Comparison of ENCODE assay signal across 8 mouse cellular contexts in the genomic region with DNA sequence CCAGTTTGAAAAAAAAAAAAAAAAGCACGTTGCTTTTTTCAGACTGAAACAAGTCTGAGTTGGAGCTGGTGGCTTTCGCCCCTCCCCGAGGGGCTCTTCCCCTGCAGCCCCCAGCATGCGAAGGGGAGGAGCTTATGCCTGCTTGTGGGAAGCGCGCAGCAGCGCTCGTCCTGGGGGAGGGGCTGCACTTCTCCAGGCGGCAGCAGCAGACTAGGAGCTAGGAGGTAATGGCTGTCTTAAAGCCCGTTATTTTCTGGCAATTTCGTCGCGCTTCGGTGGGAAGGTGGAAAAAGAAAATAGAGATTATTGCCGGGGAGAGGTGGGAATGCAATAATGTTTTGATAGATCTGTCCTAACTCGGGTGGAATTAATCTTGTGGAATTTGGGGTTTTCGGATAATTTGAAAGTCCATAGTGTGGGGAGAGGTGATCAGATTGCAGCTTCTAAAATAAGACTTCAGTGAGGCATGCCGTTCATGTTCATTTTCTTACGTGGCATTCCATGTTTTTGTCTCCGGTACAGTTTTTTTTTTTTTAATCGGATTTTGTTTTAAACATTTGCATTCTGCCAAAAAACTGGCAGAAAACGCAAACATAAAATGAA. TPM values are rescaled to one million over a fixed set of nuclear protein-coding genes. Genes with fewer than 3 reads are reported as not detected.
DNase-seq lines count a peak whose midpoint lies in the region; ATAC-seq lines count a peak whose summit lies in the region.

No protein-coding gene starts in this region.

- H3K4me3 ChIP-seq in forebrain, embryonic 15.5 days, result peak overlapping the region; percentile 41
- H3K4me3 ChIP-seq in hindbrain, embryonic 12.5 days, result peak overlapping the region; percentile 34
- H3K4me3 ChIP-seq in lung, embryonic 16.5 days (ENCODE audit: low read length), result peak overlapping the region; percentile 49

- peaks cover 5% of the 10 kb centered on the region; the same call in 1 of the 2 replicates for H3K4me1 ChIP-seq in forebrain, embryonic 15.5 days
- H3K4me1 ChIP-seq in hindbrain, embryonic 12.5 days, result no peaks in the 10 kb centered on the region; the same call in 1 of the 2 replicates
- H3K4me1 ChIP-seq in lung, embryonic 16.5 days (replicated peaks; ENCODE audit: control insufficient read depth, insufficient read depth, low read length), result no peaks in the 10 kb centered on the region

- peak overlapping the region; percentile 42 for H3K4me2 ChIP-seq in forebrain, embryonic 15.5 days (replicated peaks)
- peak overlapping the region; percentile 45 for H3K4me2 ChIP-seq in hindbrain, embryonic 12.5 days (replicated peaks)
- peak overlapping the region; percentile 49 for H3K4me2 ChIP-seq in lung, embryonic 16.5 days (ENCODE audit: low read depth, low read length)

- no peak overlapping the region for H3K27ac ChIP-seq in forebrain, embryonic 15.5 days (replicated peaks)
- H3K27ac ChIP-seq in hindbrain, embryonic 12.5 days, result no peak overlapping the region
- H3K27ac ChIP-seq in lung, embryonic 16.5 days (ENCODE audit: low read length), result peak overlapping the region; percentile 16; the same call in 1 of the 2 replicates

- 16% methylated on average over 22 of the region's 22 CpGs for WGBS in forebrain, embryonic 15.5 days
- 20% methylated on average over 22 of the region's 22 CpGs for WGBS in hindbrain, embryonic 12.5 days
- WGBS in lung, embryonic 16.5 days, result 17% methylated on average over 22 of the region's 22 CpGs

- ATAC-seq in forebrain, embryonic 15.5 days (replicated peaks), result peak; percentile 98
- peak; percentile 90; the same call in 1 of the 2 replicates for ATAC-seq in hindbrain, embryonic 12.5 days (ENCODE audit: low FRiP score)
- peak; percentile 92 for ATAC-seq in lung, embryonic 16.5 days (ENCODE audit: low read depth)

- H3K27me3 ChIP-seq in forebrain, embryonic 15.5 days, result no peaks in the 10 kb centered on the region
- H3K27me3 ChIP-seq in hindbrain, embryonic 12.5 days, result no peaks in the 10 kb centered on the region
- H3K27me3 ChIP-seq in lung, embryonic 16.5 days (ENCODE audit: control insufficient read depth, insufficient read depth, low read depth, low read length), result no peaks in the 10 kb centered on the region

- H3K9me3 ChIP-seq in forebrain, embryonic 15.5 days, result no peaks in the 10 kb centered on the region
- H3K9me3 ChIP-seq in hindbrain, embryonic 12.5 days (replicated peaks), result no peaks in the 10 kb centered on the region
- no peaks in the 10 kb centered on the region for H3K9me3 ChIP-seq in lung, embryonic 16.5 days (ENCODE audit: control insufficient read depth, low read length)

- DNase-seq in adipocyte (ENCODE audit: low spot score), result peak; percentile 40
- DNase-seq in cerebellum, adult 18-20 months, result peak; percentile 27 to 40
- peak; percentile 24 to 58 for DNase-seq in layer of hippocampus, postnatal 14 days (ENCODE audit: low spot score in 2 of 2)
- DNase-seq in ovary, postnatal 36 days (ENCODE audit: low spot score), result peak; percentile 57
- DNase-seq in spleen, adult 12 weeks (ENCODE audit: low spot score), result no peak

- H3K36me3 ChIP-seq in forebrain, embryonic 15.5 days, result no peaks in the 10 kb centered on the region
- no peaks in the 10 kb centered on the region for H3K36me3 ChIP-seq in hindbrain, embryonic 12.5 days
- H3K36me3 ChIP-seq in lung, embryonic 16.5 days (ENCODE audit: control insufficient read depth, insufficient read depth, low read length), result no peaks in the 10 kb centered on the region

- H3K9ac ChIP-seq in forebrain, embryonic 15.5 days (replicated peaks), result 0 out of 2 replicates have a peak overlapping the region, but pooled peaks have one; percentile 22
- H3K9ac ChIP-seq in hindbrain, embryonic 12.5 days, result no peak overlapping the region
- H3K9ac ChIP-seq in lung, embryonic 16.5 days (ENCODE audit: low read length), result peak overlapping the region; percentile 56

RNA-seq across cellular contexts. Expression of a gene that starts 7.2 kb away (rescaled TPM):
- polyA plus RNA-seq in forebrain, embryonic 15.5 days (2015; fragmentation: Nextera tagmentation; extraction: Ambion mirVana), result 7.6 and 8.3 TPM in 2 replicates
- polyA plus RNA-seq in hindbrain, embryonic 12.5 days (2016; fragmentation: Nextera tagmentation; extraction: Ambion mirVana), result 14.9 and 20.1 TPM in 2 replicates
- 1 to 10 TPM; 3.7 to 8.9 TPM for total RNA-seq in layer of hippocampus, postnatal 14 days (2021)
- 41.4 and 45.6 TPM in 2 replicates for polyA plus RNA-seq in lung, embryonic 16.5 days (2015; fragmentation: Nextera tagmentation; extraction: Ambion mirVana)

RNA-seq across cellular contexts. Expression of a gene that starts 38.1 kb away (rescaled TPM):
- not detected in 2 replicates for polyA plus RNA-seq in forebrain, embryonic 15.5 days (2015; fragmentation: Nextera tagmentation; extraction: Ambion mirVana)
- not detected in 2 replicates for polyA plus RNA-seq in hindbrain, embryonic 12.5 days (2016; fragmentation: Nextera tagmentation; extraction: Ambion mirVana)
- not detected for total RNA-seq in layer of hippocampus, postnatal 14 days (2021)
- not detected in 2 replicates for polyA plus RNA-seq in lung, embryonic 16.5 days (2015; fragmentation: Nextera tagmentation; extraction: Ambion mirVana)
